Mouse (Mus musculus) frontal cortex, adult 2 months (tissue): ENCODE data around the gene Sdr9c7. TPM values are rescaled to one million over a fixed set of nuclear protein-coding genes. Genes with fewer than 3 reads are reported as not detected.
"Not testable (repeated sequence)": the region's sequence is repeated elsewhere in the genome, so short reads cannot be mapped to it uniquely, and the experiment has no call there.

Source experiments
- DNase-seq, 2 experiments: peaks; one replicate each; pipeline ENCODE4 v3.0.0; 2022; ENCODE audit warnings: low spot score in 1 of 2; ENCODE audit errors: extremely low spot score in 1 of 2
- polyA plus RNA-seq: library from polyadenylated mRNA; depleted of rRNA; stranded (reverse); fragments of >200 nt; gene quantifications from 2 replicates; pipeline ENCODE4 v1.2.3, GENCODE M21; 2012; rRNA removed

Sdr9c7 gene
- 0.11 and 0.16 TPM in 2 replicates for polyA plus RNA-seq

GRCm38 (mm10) chr10:127898218-127898617 is at the start of gene Sdr9c7:
TSS of gene Sdr9c7 (plus strand) at chr10:127898518.
- DNase-seq: no peak

- no peak for DNase-seq
These were observed 48.7 kb upstream of the Sdr9c7 start, which contains the start of gene Rdh19 for GRCm38 (mm10) chr10:127849628-127850027. TSS of gene Rdh19 (plus strand) at chr10:127849928.

- peak in 1 of 2 experiments; percentile 5 for DNase-seq
These were observed 41.9 kb upstream of the Sdr9c7 start for GRCm38 (mm10) chr10:127856376-127856775.

DNA sequence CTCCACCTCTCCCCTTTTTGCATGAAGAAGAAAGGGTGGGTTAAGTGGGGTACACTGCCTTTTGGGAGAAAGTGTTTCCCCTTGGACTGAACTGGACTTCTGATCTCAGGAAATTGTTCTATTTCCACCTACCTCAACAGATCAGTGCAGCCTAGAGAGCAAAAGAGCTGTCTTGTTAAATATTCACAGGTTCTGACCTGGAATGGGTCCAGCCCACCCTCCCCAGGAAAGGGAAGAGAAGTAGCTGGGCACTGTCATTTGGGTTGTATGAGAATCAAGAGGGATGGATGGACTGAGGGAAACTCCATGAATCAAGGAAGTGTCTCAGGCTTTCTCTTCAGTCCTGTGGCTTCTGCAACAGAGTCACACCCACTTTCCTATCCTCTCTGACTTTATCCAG is 33.4 kb upstream of the Sdr9c7 start:
- DNase-seq: no peak

DNA sequence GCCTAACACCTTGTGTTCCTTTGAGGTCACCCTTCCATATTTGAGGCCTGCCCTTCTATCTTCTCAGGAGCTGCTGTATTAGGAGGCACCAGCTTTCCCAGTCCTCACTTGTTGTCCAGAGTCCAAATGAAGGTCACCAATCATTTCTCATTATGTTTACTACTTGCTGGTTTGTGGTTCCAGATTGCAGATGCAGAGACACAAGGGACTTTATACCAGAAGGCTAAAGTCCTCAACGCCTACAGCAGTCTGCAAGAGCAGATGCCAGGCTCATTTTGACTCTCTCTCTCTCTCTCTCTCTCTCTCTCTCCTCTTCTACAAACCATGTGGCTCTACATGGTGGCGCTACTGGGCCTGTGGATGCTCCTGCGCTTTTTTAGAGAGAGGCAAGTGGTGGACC is 32.1 kb upstream of the Sdr9c7 start, which contains the start of gene Rdh16f2:
Gene Rdh16f2, plus strand, starts transcription at position 243 of the 400 bp plus-strand sequence.
- DNase-seq: no peak

- DNase-seq: peak in 1 of 2 experiments; percentile 46
These were observed 25.8 kb upstream of the Sdr9c7 start for GRCm38 (mm10) chr10:127872484-127872883.

DNA sequence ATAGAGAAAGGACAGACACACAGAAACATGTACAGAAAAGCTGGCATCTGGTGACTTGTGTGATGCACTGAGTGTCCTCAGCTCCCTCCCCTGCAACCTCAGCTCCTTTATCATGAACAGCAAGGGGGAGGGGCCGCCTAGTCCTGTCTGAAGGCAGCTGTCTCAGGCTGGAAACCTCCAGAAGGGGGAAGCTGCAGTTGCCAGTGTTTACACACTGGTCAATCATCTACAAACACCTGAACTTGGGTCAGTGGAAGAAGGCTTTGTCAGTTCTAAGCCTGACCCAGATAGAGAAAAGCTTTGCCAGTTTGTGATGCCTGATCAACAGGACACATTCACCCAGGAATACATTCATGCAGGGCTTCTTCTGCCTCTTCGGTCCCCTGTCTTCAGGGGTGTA is 20.6 kb upstream of the Sdr9c7 start:
- DNase-seq: no peak

GRCm38 (mm10) chr10:127878262-127879057 is 19.9 kb upstream of the Sdr9c7 start:
- DNase-seq: no peak

DNA sequence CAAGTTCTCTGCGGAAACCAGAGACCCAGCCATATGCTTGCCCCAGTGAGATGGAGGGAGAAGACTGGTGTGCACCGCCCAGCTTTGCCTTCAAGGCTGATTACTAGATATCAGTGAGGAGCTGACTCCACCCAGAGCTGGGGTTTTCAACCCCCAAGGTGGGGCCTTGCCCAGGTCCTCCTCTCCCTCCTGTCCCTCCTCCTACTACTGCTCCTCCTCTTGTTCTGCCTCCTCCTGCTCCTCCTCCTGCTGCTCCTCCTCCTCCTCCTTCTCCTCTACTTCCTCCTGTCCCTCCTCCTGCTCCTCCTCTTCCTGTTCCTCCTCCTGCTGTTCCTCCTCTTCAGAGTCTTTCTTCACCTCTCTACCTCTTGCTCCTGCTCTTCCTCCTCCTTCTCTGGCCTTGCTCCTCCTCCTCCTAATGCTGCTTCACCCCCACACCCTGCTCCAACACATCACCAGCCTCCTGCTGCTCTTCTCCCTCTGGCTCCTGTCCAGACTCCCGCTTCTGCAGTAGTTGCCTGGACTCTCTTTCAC is 19.1 kb upstream of the Sdr9c7 start:
- peak in 1 of 2 experiments; percentile 20 for DNase-seq

DNA sequence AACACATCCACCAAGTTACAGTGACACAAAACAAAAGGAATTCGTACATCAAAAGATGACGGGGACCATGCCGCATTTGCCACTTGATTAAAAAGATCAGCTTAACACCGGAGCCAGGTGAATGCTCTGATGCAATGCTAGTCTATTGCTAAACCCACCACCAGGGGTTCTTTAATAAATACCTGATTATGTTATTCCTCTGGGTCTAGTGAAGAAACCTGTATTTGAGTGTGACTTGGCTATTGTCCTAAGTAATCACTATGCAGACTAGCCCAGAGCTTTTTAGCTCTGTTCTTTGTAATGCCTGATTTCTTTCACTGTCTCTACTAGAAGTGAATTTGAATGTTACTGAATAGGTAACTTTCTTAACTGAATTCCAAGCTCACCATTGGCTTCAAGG is 17.3 kb upstream of the Sdr9c7 start:
- DNase-seq: no peak

DNA sequence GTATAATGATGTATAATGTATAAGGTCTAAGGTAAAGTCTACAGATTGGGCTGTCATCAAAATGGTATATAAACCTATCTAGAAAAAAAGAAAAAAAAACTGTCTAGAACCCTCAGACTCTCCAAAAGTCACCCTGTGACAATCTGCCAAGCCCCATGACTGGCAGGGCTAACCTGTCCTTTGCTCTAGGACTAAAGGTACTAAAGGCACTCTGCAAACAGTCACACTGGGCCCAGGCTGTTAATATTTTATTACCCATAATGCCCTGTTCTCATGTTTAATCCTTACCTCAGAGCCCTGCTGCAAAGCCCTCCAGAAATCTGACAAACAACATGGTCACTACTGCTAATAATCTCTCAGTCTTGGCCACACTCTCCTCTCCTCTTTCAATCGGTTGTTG is 11.8 kb upstream of the Sdr9c7 start:
- DNase-seq: no peak

GRCm38 (mm10) chr10:127886971-127887370 is 11.3 kb upstream of the Sdr9c7 start:
- DNase-seq: no peak

DNA sequence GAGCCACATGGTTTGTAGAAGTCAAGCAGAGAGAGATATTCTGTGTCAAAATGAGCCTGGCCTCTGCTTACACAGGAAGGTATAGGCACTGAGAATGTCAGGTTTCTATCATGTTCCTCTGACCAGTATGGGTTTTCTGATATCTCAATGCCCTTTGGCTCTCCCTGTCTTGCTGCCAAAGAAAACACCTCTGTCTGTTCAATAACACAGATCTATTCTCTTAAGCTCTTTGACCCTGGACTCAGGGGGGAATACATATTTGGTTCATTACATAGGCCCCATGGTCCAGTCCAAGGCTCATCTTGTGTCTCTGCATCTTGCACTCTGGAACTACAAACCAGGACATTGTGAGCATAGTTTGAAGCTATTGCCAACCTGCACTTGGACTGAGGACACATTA is 9.7 kb upstream of the Sdr9c7 start, which contains the start of gene Rdh7:
Gene Rdh7, minus strand, starts transcription at position 213 of the 400 bp plus-strand sequence.
- no peak for DNase-seq

- no peak for DNase-seq
These were observed 6.8 kb upstream of the Sdr9c7 start for GRCm38 (mm10) chr10:127891481-127891880.

DNA sequence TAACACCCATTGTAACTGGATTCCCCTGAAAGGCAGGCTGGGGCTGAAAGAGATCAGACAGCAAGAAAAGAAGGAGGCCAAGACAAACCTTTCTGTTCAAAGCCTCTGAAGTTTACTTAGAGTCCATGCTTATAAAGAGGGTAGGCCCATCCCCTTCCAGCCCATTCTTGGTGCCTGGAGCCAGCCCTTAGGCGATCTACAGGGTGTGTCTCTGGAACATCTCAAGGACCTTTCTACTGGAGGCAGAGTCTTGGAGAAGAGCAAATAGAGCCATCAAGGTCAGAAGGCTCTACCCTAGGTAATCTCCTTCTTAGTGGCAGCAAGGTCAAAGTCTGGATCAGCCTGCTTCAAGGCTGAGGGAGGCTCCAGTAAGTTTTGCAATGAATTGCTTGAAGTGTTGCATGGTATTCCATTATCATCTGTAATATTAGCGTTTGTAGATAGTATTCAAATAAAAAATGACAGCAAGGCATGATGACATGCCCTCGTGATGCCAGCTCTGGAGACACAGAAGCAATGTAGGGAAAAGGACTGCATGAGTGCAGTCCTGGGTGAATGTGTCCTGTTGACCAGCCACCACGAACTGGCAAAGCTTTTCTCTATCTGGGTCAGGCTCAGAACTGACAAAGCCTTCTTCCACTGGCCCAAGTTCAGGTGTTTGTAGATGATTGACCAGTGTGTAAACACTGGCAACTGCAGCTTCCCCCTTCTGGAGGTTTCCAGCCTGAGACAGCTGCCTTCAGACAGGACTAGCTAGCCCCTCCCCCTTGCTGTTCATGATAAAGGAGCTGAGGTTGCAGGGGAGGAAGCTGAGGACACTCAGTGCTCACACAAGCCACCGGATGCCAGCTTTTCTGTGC is 4.9 kb upstream of the Sdr9c7 start:
- DNase-seq: not testable (repeated sequence)

DNA sequence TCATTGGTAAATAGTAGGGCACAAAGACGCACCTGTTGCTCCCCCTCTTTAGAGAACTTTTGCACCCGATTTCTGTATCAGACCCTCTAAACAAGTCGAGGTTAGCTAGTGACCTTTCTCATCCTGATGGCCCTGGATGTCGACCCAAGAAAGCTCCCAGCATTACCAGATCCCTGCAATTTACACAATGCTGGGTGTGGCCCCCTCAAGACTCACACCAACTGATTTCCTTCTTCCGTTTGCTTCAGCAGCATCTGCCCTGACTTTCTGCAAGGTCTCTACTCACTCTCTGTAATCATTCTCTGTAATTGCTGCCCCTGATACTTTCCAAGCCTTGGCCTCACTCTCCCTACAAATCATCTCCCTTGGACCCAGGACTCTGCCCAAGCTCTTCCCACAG is 1.6 kb upstream of the Sdr9c7 start:
- DNase-seq: no peak

- DNase-seq: no peak
These were observed 812 bp upstream of the Sdr9c7 start for GRCm38 (mm10) chr10:127897506-127897905.

GRCm38 (mm10) chr10:127899783-127900182 is 1.5 kb downstream of the Sdr9c7 start:
- no peak for DNase-seq

DNA sequence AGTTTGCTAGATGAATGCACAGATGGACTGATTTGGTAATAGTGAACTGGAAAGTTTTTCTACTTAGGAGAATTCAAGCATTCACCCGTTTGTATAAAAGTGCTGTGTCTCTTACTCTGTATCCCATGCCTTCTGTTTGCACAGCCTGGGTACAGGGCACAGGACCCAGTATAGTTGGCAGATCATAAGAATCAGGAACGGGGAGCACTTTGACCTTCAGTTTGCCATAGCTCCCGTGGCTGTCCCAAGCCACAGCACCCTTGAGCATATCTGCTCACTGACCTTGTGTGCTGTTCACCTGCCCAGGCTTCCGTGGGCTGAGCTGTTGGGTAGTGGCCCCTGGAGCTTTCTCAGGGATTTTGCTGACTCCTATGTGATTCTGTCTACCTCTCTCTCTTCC is 3.4 kb downstream of the Sdr9c7 start:
- DNase-seq: no peak

GRCm38 (mm10) chr10:127903116-127903515 is 4.8 kb downstream of the Sdr9c7 start:
- DNase-seq: peak in 1 of 2 experiments; percentile 27
